Mouse (Mus musculus): ENCODE data around the gene Prrt2. TPM values are rescaled to one million over a fixed set of nuclear protein-coding genes. Genes with fewer than 3 reads are reported as not detected.

Gene Prrt2
- polyA plus RNA-seq (2014; fragmentation: Nextera tagmentation; extraction: Ambion mirVana): 4.5 and 5.4 TPM in 2 replicates

DNA sequence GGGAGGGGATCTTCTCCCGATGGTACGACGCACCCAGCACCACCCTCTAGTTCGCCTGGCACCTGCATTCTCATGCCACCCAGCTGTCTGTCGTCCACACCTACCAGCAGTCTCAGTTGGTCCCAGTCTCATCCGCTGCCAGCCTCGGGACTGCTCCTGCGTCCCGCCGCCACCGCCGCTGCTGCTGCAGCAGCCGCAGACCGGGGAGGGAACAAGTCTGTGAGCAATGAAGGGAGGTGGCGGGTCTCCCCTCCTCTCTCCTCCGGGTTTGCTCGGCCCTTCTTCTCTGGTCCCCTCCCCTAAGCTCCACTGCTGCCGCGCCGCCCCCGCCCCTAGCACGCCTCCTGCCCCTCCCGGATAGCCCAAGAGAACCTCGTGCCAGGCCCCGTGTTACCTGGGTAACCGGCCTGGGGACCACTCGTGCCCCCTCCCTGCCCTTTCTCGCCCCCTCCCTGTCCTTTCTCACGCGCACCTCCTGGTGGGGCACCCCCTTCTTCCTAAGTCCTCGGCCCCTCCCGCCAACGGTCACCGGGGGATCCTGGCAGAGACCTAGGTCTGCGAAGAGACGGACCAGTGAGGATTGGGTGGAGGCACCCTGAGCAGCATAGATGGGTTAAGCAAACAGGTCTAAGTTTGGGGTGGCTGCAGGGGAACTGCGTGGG is at the start of gene Prrt2, which contains the start of gene Gm42742:
Prrt2 (minus strand) TSS at position 311 of the 662 bp plus-strand sequence.
Gm42742 (minus strand) TSS at position 197 of the 662 bp plus-strand sequence.
- ATAC-seq (replicated peaks; ENCODE audit: low FRiP score): no peak
- peaks cover 57% of the 10 kb centered on the region for H3K4me1 ChIP-seq (replicated peaks; ENCODE audit: control insufficient read depth, insufficient read depth, low read length)
- DNase-seq (ENCODE audit: low spot score): peak; percentile 71

DNA sequence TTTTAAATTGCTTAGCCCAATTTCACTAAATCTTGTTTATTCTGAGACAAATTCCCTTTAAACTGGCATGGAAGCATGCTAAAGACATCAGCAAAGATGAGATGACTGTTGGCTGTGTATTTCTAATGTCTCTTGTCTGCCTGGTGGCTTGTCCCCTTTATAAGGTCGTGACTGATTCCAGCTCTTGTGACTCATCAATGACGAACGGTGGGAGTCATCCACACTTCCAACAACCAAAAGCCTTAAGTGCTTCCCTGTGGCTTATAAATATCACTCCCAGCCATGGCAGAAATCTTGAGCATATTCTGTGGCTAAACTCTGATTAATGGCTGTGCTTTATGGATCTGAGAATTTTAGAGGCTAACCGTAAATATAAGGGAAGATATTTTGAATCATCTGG is 45.3 kb upstream of the Prrt2 start:
- no peaks in the 10 kb centered on the region for H3K27me3 ChIP-seq (replicated peaks; ENCODE audit: control insufficient read depth, insufficient read depth, low read length)
- H3K36me3 ChIP-seq (ENCODE audit: control insufficient read depth, insufficient read depth, low read length): no peaks in the 10 kb centered on the region
- H3K4me2 ChIP-seq: no peak overlapping the region
- ATAC-seq (replicated peaks; ENCODE audit: low FRiP score) (no peak), DNase-seq (ENCODE audit: low spot score) (no peak)
- WGBS: 78% methylated on average over 4 of the region's 4 CpGs
- H3K4me1 ChIP-seq (replicated peaks; ENCODE audit: control insufficient read depth, insufficient read depth, low read length): no peaks in the 10 kb centered on the region
- H3K27ac ChIP-seq (ENCODE audit: low read depth, low read length): no peak overlapping the region
- H3K4me3 ChIP-seq (ENCODE audit: low read depth, low read length): no peak overlapping the region
- no peaks in the 10 kb centered on the region for H3K9me3 ChIP-seq (ENCODE audit: control insufficient read depth, low read length)
- no peak overlapping the region for H3K9ac ChIP-seq (ENCODE audit: low read depth, low read length)

More for the DNA sequence above, at the start of gene Prrt2, which contains the start of gene Gm42742:
- Histone ChIP-seq H3K4me3 (ENCODE audit: low read depth, low read length) (peak within 1 kb of the TSS; percentile 45), H3K9me3 (ENCODE audit: control insufficient read depth, low read length) (no peaks in the 10 kb centered on the region), H3K36me3 (ENCODE audit: control insufficient read depth, insufficient read depth, low read length) (peaks cover 31% of the 10 kb centered on the region), H3K4me2 (peak within 1 kb of the TSS; percentile 99), H3K27ac (ENCODE audit: low read depth, low read length) (peak within 1 kb of the TSS; percentile 64; the same call in 1 of the 2 replicates), H3K27me3 (replicated peaks; ENCODE audit: control insufficient read depth, insufficient read depth, low read length) (no peaks in the 10 kb centered on the region), H3K9ac (ENCODE audit: low read depth, low read length) (peak within 1 kb of the TSS; percentile 59)
- WGBS: 3% methylated on average over 37 of the region's 37 CpGs

DNA sequence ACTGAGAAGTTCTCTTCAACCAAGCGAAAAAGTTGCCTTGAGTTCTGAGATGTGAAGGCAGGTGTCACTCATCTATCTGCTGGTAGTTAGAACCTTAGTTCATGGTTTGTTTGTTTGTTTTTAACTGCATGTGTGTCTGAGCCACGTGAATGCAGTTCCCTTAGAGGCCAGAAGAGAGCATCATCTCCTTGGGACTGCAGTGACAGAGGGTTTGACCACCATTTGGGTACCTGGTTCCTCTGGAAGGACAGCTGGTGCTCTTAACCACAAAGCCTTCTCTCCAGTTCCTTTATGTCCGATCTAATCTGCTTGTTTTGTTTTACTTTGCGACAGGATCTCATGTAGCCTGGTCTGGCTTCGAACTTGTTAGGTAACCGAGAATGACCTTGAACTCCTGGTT is 44.5 kb upstream of the Prrt2 start:
- WGBS: 76% methylated on average over 6 of the region's 6 CpGs
- no peak for ATAC-seq (replicated peaks; ENCODE audit: low FRiP score)

DNA sequence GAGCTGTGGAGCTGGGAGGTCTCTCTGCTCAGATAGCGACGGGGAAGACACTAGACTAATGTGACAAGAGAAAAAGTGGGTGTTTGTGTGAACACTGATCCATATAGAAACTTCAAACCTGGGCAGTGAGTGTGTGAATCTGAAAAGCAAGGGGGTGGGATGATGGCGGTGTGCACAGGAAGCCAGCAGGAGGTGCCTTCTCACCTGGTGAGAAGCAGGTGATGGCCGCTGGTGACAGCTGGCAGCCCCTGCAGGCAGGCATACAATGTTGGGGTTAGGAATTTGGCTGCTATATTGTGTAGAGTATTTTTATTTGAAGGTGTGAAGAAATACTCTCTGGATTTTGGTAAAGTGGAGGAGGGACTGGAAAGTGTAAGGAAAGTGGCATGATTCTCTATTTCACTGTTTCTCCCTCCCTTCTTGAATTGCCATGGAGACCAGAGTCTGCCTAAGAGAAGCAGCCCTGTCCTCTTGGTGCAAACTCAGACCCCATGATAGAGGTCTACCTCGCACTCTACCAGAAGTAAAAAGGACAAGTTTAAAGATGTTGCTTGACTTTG is 34.1 kb upstream of the Prrt2 start:
- H3K4me1 ChIP-seq (replicated peaks; ENCODE audit: control insufficient read depth, insufficient read depth, low read length): no peaks in the 10 kb centered on the region
- peaks cover 10% of the 10 kb centered on the region; the same call in 1 of the 2 replicates for H3K27me3 ChIP-seq (replicated peaks; ENCODE audit: control insufficient read depth, insufficient read depth, low read length)
- no peak for ATAC-seq (replicated peaks; ENCODE audit: low FRiP score)
- no peak overlapping the region for H3K4me3 ChIP-seq (ENCODE audit: low read depth, low read length)
- WGBS: 55% methylated on average over 5 of the region's 5 CpGs
- H3K9ac ChIP-seq (ENCODE audit: low read depth, low read length): no peak overlapping the region
- DNase-seq (ENCODE audit: low spot score): no peak
- H3K27ac ChIP-seq (ENCODE audit: low read depth, low read length): no peak overlapping the region
- no peaks in the 10 kb centered on the region for H3K9me3 ChIP-seq (ENCODE audit: control insufficient read depth, low read length)
- no peaks in the 10 kb centered on the region for H3K36me3 ChIP-seq (ENCODE audit: control insufficient read depth, insufficient read depth, low read length)
- H3K4me2 ChIP-seq: no peak overlapping the region

More for the DNA sequence above, 44.5 kb upstream of the Prrt2 start:
- H3K4me3 ChIP-seq (ENCODE audit: low read depth, low read length): no peak overlapping the region
- no peak overlapping the region for H3K27ac ChIP-seq (ENCODE audit: low read depth, low read length)
- H3K27me3 ChIP-seq (replicated peaks; ENCODE audit: control insufficient read depth, insufficient read depth, low read length): no peaks in the 10 kb centered on the region
- no peak for DNase-seq (ENCODE audit: low spot score)
- no peak overlapping the region for H3K4me2 ChIP-seq
- H3K9ac ChIP-seq (ENCODE audit: low read depth, low read length): no peak overlapping the region
- H3K9me3 ChIP-seq (ENCODE audit: control insufficient read depth, low read length): no peaks in the 10 kb centered on the region
- H3K36me3 ChIP-seq (ENCODE audit: control insufficient read depth, insufficient read depth, low read length): no peaks in the 10 kb centered on the region
- no peaks in the 10 kb centered on the region for H3K4me1 ChIP-seq (replicated peaks; ENCODE audit: control insufficient read depth, insufficient read depth, low read length)

DNA sequence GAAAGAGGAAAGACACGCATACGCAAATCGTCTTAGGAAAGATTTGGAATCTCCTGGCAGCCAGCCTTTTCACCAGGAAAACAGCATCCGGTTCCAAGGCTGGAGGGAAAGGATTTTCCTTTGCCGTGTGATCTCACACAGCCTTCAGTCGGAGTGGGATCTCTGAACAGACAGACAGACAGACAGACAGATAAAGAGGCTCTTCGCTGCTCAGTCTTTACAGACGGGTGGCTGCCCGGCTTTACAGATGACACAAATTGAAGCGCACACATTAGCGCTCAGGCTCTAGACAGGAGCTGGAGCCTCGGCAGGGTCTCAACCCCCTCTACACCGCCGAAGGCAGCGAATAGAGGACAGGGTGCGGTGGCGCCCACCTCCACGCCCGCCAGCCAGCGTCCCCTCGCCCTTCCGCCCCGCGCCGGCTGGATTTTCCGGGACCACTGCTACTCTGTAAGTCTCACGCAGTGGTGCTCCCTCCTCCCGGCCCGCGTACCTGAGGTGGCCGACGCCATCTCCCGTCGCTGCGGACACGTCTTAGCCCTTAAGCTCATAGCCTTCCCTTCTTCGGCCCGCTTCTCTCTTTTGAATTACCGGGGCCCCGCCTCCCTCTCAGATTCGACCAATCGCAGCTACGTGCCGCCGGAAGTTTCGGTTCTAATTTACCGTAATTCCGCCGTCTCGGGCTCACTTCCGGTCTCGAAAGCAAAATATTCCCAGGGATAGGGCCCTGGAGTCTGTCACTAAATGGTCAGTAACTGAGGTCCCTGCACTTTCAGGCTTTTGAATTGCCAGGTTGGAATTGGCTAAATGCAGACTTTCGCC is 21.1 kb upstream of the Prrt2 start, which contains the start of gene Kif22:
Kif22 (minus strand) TSS at position 621 of the 822 bp plus-strand sequence.
- DNase-seq (ENCODE audit: low spot score): peak; percentile 85
- Histone ChIP-seq H3K9me3 (ENCODE audit: control insufficient read depth, low read length) (no peaks in the 10 kb centered on the region), H3K27ac (ENCODE audit: low read depth, low read length) (peak within 1 kb of the TSS; percentile 83), H3K4me1 (replicated peaks; ENCODE audit: control insufficient read depth, insufficient read depth, low read length) (peaks cover 15% of the 10 kb centered on the region), H3K4me3 (ENCODE audit: low read depth, low read length) (peak within 1 kb of the TSS; percentile 99), H3K4me2 (peak within 1 kb of the TSS; percentile 94), H3K36me3 (ENCODE audit: control insufficient read depth, insufficient read depth, low read length) (peaks cover 16% of the 10 kb centered on the region), H3K27me3 (replicated peaks; ENCODE audit: control insufficient read depth, insufficient read depth, low read length) (no peaks in the 10 kb centered on the region), H3K9ac (ENCODE audit: low read depth, low read length) (peak within 1 kb of the TSS; percentile 94)
- WGBS: under 1% methylated on average over 53 of the region's 53 CpGs
- ATAC-seq (replicated peaks; ENCODE audit: low FRiP score): peak; percentile 87

DNA sequence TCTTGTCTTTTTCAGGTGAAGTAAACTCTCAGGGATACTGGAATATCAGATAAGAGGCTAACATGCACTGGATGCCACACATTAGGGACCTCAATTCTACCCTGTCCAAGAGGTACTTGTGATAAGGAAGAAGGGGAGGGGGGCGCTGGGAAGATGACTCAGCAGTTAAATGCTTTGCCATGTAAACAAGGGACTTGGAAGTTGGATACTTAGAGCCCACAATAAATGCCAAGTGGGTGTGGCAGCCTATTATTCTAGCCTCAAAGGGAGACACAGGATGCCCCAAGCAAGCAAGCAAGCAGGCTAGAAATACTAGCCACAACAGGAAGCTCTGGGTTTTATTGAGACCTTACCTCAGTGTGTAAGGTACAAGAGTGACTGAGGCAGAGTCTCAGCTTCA is 10.2 kb upstream of the Prrt2 start:
- peaks cover 19% of the 10 kb centered on the region for H3K4me1 ChIP-seq (replicated peaks; ENCODE audit: control insufficient read depth, insufficient read depth, low read length)

DNA sequence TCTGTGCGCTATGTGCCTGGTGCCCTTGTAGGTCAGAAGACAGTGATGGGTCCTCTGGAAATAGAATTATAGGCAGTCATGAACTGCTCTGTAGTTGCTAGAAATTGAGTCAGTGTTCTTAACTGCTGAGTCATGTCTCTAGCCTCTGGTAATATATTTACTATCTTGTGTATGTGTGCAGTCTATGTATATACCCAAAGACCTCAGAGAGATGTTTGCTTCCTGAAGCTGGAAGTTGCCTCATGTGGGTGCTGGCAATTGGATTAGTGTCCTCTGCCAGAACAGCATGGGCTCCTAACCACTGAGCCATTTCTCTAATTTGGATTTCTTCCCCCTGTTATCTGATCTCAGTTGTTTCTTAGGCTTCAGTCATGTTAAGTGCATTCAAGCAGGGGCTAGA is 9.2 kb upstream of the Prrt2 start:
- Histone ChIP-seq H3K4me3 (ENCODE audit: low read depth, low read length) (no peak overlapping the region), H3K27me3 (replicated peaks; ENCODE audit: control insufficient read depth, insufficient read depth, low read length) (no peaks in the 10 kb centered on the region), H3K9ac (ENCODE audit: low read depth, low read length) (no peak overlapping the region), H3K9me3 (ENCODE audit: control insufficient read depth, low read length) (no peaks in the 10 kb centered on the region), H3K4me1 (replicated peaks; ENCODE audit: control insufficient read depth, insufficient read depth, low read length) (peaks cover 19% of the 10 kb centered on the region), H3K4me2 (no peak overlapping the region), H3K27ac (ENCODE audit: low read depth, low read length) (no peak overlapping the region), H3K36me3 (ENCODE audit: control insufficient read depth, insufficient read depth, low read length) (peaks cover 55% of the 10 kb centered on the region)
- WGBS: 93% methylated on average over 1 of the region's 1 CpGs
- DNase-seq (ENCODE audit: low spot score) (no peak), ATAC-seq (replicated peaks; ENCODE audit: low FRiP score) (no peak)

More for the DNA sequence above, 10.2 kb upstream of the Prrt2 start:
- H3K4me3 ChIP-seq (ENCODE audit: low read depth, low read length): no peak overlapping the region
- H3K36me3 ChIP-seq (ENCODE audit: control insufficient read depth, insufficient read depth, low read length): peaks cover 56% of the 10 kb centered on the region
- DNase-seq (ENCODE audit: low spot score) (no peak), ATAC-seq (replicated peaks; ENCODE audit: low FRiP score) (no peak)
- H3K4me2 ChIP-seq: no peak overlapping the region
- 0 out of 2 replicates have a peak overlapping the region, but pooled peaks have one; percentile 10 for H3K27ac ChIP-seq (ENCODE audit: low read depth, low read length)
- H3K9ac ChIP-seq (ENCODE audit: low read depth, low read length): 0 out of 2 replicates have a peak overlapping the region, but pooled peaks have one; percentile 15
- 62% methylated on average over 1 of the region's 1 CpGs for WGBS
- no peaks in the 10 kb centered on the region for H3K27me3 ChIP-seq (replicated peaks; ENCODE audit: control insufficient read depth, insufficient read depth, low read length)
- H3K9me3 ChIP-seq (ENCODE audit: control insufficient read depth, low read length): no peaks in the 10 kb centered on the region

DNA sequence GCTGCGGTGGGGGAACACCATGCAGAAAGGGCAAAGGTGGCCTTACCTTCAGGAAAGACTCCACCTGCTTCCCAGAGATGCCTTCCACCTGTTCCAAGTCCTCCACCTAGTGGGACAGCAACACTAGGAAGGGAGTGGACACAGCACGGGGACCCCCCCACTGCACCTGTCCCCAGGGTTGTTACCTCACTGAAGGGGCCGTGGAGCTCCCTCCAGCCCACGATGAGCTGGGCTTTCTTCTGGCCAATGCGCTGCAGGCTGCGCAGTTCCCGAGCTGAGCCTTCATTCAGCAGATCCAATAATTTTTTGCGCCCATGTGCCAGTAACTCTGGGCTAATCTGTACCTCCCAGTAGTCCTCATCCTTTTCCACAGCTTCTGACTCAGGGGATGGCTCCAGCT is 6.9 kb upstream of the Prrt2 start:
- H3K9ac ChIP-seq (ENCODE audit: low read depth, low read length): peak overlapping the region; percentile 100
- no peaks in the 10 kb centered on the region for H3K27me3 ChIP-seq (replicated peaks; ENCODE audit: control insufficient read depth, insufficient read depth, low read length)
- DNase-seq (ENCODE audit: low spot score): no peak
- peaks cover 55% of the 10 kb centered on the region for H3K36me3 ChIP-seq (ENCODE audit: control insufficient read depth, insufficient read depth, low read length)
- H3K4me2 ChIP-seq: peak overlapping the region; percentile 99
- no peak for ATAC-seq (replicated peaks; ENCODE audit: low FRiP score)
- 64% methylated on average over 8 of the region's 8 CpGs for WGBS
- H3K9me3 ChIP-seq (ENCODE audit: control insufficient read depth, low read length): no peaks in the 10 kb centered on the region
- peak overlapping the region; percentile 99 for H3K4me3 ChIP-seq (ENCODE audit: low read depth, low read length)
- peaks cover 36% of the 10 kb centered on the region for H3K4me1 ChIP-seq (replicated peaks; ENCODE audit: control insufficient read depth, insufficient read depth, low read length)
- H3K27ac ChIP-seq (ENCODE audit: low read depth, low read length): peak overlapping the region; percentile 100

All from liver, embryonic 11.5 days (tissue).